Mouse (Mus musculus) telencephalon, adult 2 months (tissue): ENCODE data around the gene Adgrl2.

Experiments
- DNase-seq: peaks from one replicate; pipeline ENCODE4 v3.0.0-alpha.2; 2011; ENCODE audit warnings: low read depth, low spot score

Adgrl2 gene

GRCm38 (mm10) chr3:148885184-148885583 lies 105.2 kb downstream of the Adgrl2 start:
- DNase-seq = no peak

- DNase-seq = no peak
These were observed 108.9 kb downstream of the Adgrl2 start for GRCm38 (mm10) chr3:148881431-148881830.

- no peak for DNase-seq
These were observed 117.8 kb downstream of the Adgrl2 start for GRCm38 (mm10) chr3:148872563-148872962.

- DNase-seq = no peak
These were observed 118.4 kb downstream of the Adgrl2 start for GRCm38 (mm10) chr3:148871792-148872464.

GRCm38 (mm10) chr3:148867618-148868017 lies 122.7 kb downstream of the Adgrl2 start:
- DNase-seq = peak; percentile 11

- no peak for DNase-seq
These were observed 123.7 kb downstream of the Adgrl2 start for GRCm38 (mm10) chr3:148866633-148867032.

- no peak for DNase-seq
These were observed 124.3 kb downstream of the Adgrl2 start for GRCm38 (mm10) chr3:148866053-148866452.

GRCm38 (mm10) chr3:148865234-148865633 lies 125.1 kb downstream of the Adgrl2 start:
- no peak for DNase-seq

GRCm38 (mm10) chr3:148861860-148862259 lies 128.5 kb downstream of the Adgrl2 start:
- DNase-seq = no peak

- DNase-seq = no peak
These were observed 135.9 kb downstream of the Adgrl2 start for GRCm38 (mm10) chr3:148854306-148854910.

- no peak for DNase-seq
These were observed 137.0 kb downstream of the Adgrl2 start for GRCm38 (mm10) chr3:148853372-148853771.

DNA sequence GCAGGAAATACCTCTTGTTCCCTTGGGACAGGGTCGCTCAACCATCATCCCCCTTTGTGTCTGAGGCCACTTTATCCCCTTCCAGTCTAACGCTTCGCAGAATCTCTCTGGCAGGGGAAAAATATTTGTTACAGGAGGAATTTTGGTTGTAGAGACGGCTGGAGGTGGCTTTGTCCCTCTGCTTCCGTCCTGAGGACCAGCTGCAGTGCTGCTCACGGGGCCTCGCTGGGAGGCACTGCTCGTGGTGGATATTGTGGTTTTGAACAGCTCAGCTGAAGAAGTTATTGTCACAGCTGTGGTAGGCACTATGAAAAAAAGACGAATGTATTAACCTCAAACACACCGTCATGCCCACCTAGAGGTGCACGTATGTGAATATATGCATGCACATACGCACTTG lies 137.8 kb downstream of the Adgrl2 start:
- DNase-seq = no peak

GRCm38 (mm10) chr3:148850821-148851220 lies 139.5 kb downstream of the Adgrl2 start:
- no peak for DNase-seq

- no peak for DNase-seq
These were observed 142.0 kb downstream of the Adgrl2 start for GRCm38 (mm10) chr3:148848366-148848765.

DNA sequence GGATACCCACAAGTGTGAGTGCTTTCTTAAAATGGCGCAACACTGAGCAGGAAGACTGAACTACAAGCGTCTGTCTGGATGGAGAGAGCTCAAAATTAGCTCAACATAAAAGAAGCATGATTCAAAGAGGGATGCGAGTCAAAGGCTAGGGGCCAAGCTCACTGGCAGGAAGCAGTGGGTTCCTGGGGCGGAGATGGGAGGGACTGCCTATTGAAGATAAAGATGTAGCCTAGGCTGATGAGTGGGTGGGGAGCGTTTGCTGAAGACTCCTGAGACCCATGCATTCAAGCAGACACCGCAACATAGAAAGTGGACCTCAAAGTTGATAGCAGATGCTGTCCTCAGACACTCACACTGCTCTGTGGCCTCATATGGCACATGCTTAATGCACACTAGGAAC lies 146.2 kb downstream of the Adgrl2 start:
- DNase-seq = no peak

DNA sequence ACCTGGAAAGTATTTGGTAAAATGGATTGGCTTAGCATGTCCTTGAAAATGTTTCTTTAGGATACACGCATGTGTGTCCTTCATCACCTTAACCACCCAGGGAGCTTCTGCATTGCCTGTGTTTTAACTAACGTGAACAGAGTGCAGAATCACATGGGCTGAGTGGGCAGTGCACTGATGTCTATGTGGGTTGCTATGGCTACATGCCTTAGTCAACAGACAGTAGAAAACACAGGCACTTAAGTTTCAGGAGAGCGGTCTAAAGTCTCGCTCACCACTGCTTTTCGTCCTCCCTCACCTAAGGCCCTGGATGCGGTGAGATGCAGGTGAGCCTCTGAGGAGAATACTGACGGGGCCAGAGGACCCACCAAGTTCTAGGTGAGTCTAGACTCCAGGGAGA lies 147.8 kb downstream of the Adgrl2 start:
- DNase-seq = peak; percentile 49

DNA sequence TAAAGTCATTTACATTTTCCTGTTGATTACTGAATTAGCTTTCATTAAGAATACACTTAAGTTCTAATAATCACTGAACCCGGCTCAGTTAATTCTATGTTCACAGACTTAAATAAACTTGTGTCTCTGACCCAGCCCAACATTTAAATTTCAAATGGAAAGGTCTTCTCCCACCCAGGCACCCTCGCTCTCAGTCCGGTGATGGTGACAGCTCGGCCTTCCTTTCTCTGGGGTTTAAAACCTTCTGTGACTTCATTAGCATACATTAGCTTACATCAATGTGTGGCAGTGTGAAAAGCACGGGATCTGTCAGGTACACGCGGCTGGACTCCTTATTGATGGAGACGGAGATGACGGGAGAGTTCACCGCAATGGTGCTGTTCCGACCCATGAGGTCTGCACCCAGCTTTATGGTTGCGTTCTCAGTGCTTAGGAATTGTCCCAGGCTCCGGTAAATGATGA lies 151.5 kb downstream of the Adgrl2 start:
- DNase-seq = no peak

DNA sequence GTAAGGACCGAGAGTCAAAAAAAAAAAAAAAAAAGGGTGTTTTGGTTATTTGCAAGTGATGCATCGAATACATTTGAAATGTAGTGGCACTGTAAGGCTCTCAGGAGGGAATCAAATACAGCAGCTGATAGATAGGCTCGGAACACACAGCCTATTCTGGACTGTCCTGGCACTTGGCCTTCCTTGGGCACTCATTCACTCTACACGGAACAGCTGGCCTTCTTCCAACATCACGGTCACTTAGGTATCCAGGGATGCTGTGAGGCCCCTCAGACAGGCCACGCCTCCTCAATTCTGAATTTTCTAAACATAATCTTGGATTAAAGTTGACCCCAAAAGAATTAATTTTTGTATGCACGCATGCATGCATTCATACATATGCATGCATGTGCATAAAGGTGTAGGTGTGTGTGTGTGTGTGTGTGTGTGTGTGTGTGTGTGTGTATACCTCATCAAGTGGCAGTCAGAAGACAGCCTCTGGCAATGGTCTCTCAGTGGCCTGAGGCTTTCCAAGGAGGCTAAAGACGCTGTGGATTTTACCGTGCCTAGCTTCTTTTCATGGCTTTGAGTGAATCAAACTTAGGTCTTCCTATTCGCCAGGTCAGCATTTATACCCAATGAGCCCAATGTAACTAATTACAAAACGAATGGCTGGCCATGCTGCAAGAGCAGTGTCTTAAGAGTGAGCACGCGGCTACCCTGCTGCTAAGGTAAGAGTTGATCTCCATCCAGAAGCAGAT lies 152.1 kb downstream of the Adgrl2 start:
- DNase-seq = no peak

- no peak for DNase-seq
These were observed 155.2 kb downstream of the Adgrl2 start for GRCm38 (mm10) chr3:148835136-148835535.

DNA sequence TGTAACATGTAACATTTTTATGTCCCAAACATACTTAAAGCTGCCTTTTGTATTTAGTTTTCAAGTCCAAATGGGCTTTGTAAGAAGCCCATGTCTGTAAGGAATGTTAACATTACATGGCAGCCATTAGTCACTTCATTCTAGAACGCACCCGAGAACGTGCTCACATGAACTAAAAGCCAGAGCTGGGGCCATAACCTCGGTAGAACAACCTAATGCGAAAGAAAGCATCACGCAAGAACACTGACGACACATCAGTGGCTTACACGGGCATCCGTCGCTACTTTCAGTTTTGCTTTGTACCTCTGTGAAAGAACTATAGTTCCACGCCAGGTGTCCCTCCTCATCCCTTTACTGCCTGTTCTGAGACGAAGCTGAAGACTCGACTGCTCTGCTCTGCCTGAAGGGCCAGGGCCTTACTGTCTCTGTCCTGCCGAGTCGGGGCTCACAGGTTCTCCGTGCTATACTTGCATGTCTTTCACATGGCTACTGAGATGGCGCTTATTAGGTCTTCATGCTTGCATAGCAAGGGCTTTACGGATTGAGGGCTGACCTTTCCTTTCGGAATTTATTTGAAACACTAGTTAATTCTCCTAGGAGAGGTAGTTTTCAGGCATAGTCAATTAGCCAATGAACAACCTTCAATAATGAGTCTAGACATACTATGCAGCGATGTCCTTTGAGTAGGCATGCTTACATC lies 157.1 kb downstream of the Adgrl2 start:
- DNase-seq = no peak

DNA sequence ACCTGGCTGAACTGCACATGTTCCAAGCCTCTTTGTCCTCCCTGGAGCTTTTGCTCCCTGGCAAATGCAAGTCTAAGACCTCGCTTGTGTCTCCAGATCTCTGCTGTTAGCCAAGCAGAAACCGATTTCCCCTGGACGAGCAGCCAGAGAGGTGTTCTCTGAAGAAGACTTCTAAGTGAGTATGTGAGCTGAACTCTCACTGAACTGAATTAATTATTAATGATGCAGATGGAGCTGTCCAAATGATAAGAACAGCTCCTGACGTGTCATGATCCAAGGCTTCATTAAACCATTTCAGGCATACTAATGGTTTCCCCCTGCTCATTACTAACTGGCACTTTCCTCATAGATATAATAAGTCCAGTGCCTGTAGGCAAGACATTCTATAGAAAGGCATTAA lies 158.4 kb downstream of the Adgrl2 start:
- DNase-seq = no peak

- no peak for DNase-seq
These were observed 161.8 kb downstream of the Adgrl2 start for GRCm38 (mm10) chr3:148828519-148828918.
